Mouse (Mus musculus): Measurements from ENCODE around the gene Prkar1b. TPM values are rescaled to one million over a fixed set of nuclear protein-coding genes. Genes with fewer than 3 reads are reported as not detected.
A peak's percentile ranks its signal among the peaks of the same experiment; 100 is the strongest.

Prkar1b gene
- polyA plus RNA-seq, 1 experiment from 2014 or later, result 35.2 TPM

- Histone ChIP-seq H3K4me2 (no peak overlapping the region), H3K27me3 (no peaks in the 10 kb centered on the region), H3K4me1 (no peaks in the 10 kb centered on the region; the same call in 1 of the 2 replicates), H3K4me3 (replicated peaks) (no peak overlapping the region), H3K27ac (no peak overlapping the region), H3K9me3 (no peaks in the 10 kb centered on the region), H3K9ac (no peak overlapping the region), H3K36me3 (replicated peaks) (peaks cover 76% of the 10 kb centered on the region)
- no peak for ATAC-seq (ENCODE audit: low FRiP score)
- WGBS, result 92% methylated on average over 4 of the region's 4 CpGs
These were observed 22.1 kb upstream of the Prkar1b start for GRCm38 (mm10) chr5:139171929-139172328.

GRCm38 (mm10) chr5:139167548-139167947 is 17.7 kb upstream of the Prkar1b start:
- Histone ChIP-seq H3K9ac (no peak overlapping the region), H3K9me3 (no peaks in the 10 kb centered on the region), H3K4me2 (no peak overlapping the region), H3K36me3 (replicated peaks) (peaks cover 87% of the 10 kb centered on the region), H3K4me1 (no peaks in the 10 kb centered on the region), H3K27ac (no peak overlapping the region), H3K4me3 (replicated peaks) (no peak overlapping the region), H3K27me3 (no peaks in the 10 kb centered on the region)
- ATAC-seq (ENCODE audit: low FRiP score), result no peak
- WGBS, result 72% methylated on average over 1 of the region's 1 CpGs

- Histone ChIP-seq H3K4me3 (replicated peaks) (no peak overlapping the region), H3K36me3 (replicated peaks) (peaks cover 87% of the 10 kb centered on the region), H3K4me1 (no peaks in the 10 kb centered on the region), H3K4me2 (no peak overlapping the region), H3K9ac (no peak overlapping the region), H3K9me3 (no peaks in the 10 kb centered on the region), H3K27ac (no peak overlapping the region), H3K27me3 (no peaks in the 10 kb centered on the region)
- 89% methylated on average over 6 of the region's 6 CpGs for WGBS
- no peak for ATAC-seq (ENCODE audit: low FRiP score)
These were observed 17.1 kb upstream of the Prkar1b start for GRCm38 (mm10) chr5:139166781-139167361.

- WGBS, result 91% methylated on average over 10 of the region's 10 CpGs
These were observed 11.8 kb upstream of the Prkar1b start for GRCm38 (mm10) chr5:139161632-139162031.

GRCm38 (mm10) chr5:139160899-139161298 is 11.1 kb upstream of the Prkar1b start:
- Histone ChIP-seq H3K4me3 (replicated peaks) (no peak overlapping the region), H3K9me3 (no peaks in the 10 kb centered on the region), H3K4me1 (no peaks in the 10 kb centered on the region), H3K27me3 (no peaks in the 10 kb centered on the region), H3K27ac (no peak overlapping the region), H3K36me3 (replicated peaks) (peaks cover 66% of the 10 kb centered on the region), H3K9ac (no peak overlapping the region), H3K4me2 (no peak overlapping the region)
- no peak for ATAC-seq (ENCODE audit: low FRiP score)
- 89% methylated on average over 8 of the region's 8 CpGs for WGBS

More at GRCm38 (mm10) chr5:139161632-139162031, 11.8 kb upstream of the Prkar1b start:
- no peak overlapping the region for H3K4me2 ChIP-seq
- H3K9ac ChIP-seq, result no peak overlapping the region
- no peak for ATAC-seq (ENCODE audit: low FRiP score)
- no peaks in the 10 kb centered on the region for H3K27me3 ChIP-seq
- no peaks in the 10 kb centered on the region for H3K4me1 ChIP-seq
- no peak overlapping the region for H3K4me3 ChIP-seq (replicated peaks)
- no peaks in the 10 kb centered on the region for H3K9me3 ChIP-seq
- H3K36me3 ChIP-seq (replicated peaks), result peaks cover 66% of the 10 kb centered on the region
- H3K27ac ChIP-seq, result no peak overlapping the region

GRCm38 (mm10) chr5:139150603-139151031 is 816 bp upstream of the Prkar1b start:
- Histone ChIP-seq H3K4me3 (replicated peaks) (peak overlapping the region; percentile 100), H3K27me3 (no peaks in the 10 kb centered on the region), H3K27ac (peak overlapping the region; percentile 77), H3K9ac (peak overlapping the region; percentile 88), H3K36me3 (replicated peaks) (peaks cover 35% of the 10 kb centered on the region), H3K4me1 (peaks cover 17% of the 10 kb centered on the region), H3K9me3 (no peaks in the 10 kb centered on the region), H3K4me2 (peak overlapping the region; percentile 96)
- ATAC-seq (ENCODE audit: low FRiP score), result peak; percentile 5
- under 1% methylated on average over 45 of the region's 45 CpGs for WGBS

- Histone ChIP-seq H3K4me1 (peaks cover 17% of the 10 kb centered on the region), H3K36me3 (replicated peaks) (peaks cover 22% of the 10 kb centered on the region), H3K9ac (peak overlapping the region; percentile 44), H3K27ac (peak overlapping the region; percentile 77), H3K4me2 (peak overlapping the region; percentile 96), H3K27me3 (no peaks in the 10 kb centered on the region), H3K9me3 (no peaks in the 10 kb centered on the region), H3K4me3 (replicated peaks) (peak overlapping the region; percentile 100)
- WGBS, result 29% methylated on average over 11 of the region's 11 CpGs
- peak; percentile 74 for ATAC-seq (ENCODE audit: low FRiP score)
These were observed 662 bp downstream of the Prkar1b start for GRCm38 (mm10) chr5:139149006-139149672.

- H3K27me3 ChIP-seq, result no peaks in the 10 kb centered on the region
- H3K9me3 ChIP-seq, result no peaks in the 10 kb centered on the region
- no peak overlapping the region for H3K4me3 ChIP-seq (replicated peaks)
- 94% methylated on average over 14 of the region's 14 CpGs for WGBS
- H3K9ac ChIP-seq, result no peak overlapping the region
- H3K27ac ChIP-seq, result no peak overlapping the region
- peaks cover 17% of the 10 kb centered on the region for H3K4me1 ChIP-seq
- peaks cover 5% of the 10 kb centered on the region for H3K36me3 ChIP-seq (replicated peaks)
- no peak overlapping the region for H3K4me2 ChIP-seq
- ATAC-seq (ENCODE audit: low FRiP score), result no peak
These were observed 2.4 kb downstream of the Prkar1b start for GRCm38 (mm10) chr5:139147178-139148078.

GRCm38 (mm10) chr5:139146476-139147075 is 3.2 kb downstream of the Prkar1b start:
- Histone ChIP-seq H3K4me2 (no peak overlapping the region), H3K4me1 (peaks cover 15% of the 10 kb centered on the region), H3K27me3 (no peaks in the 10 kb centered on the region), H3K4me3 (replicated peaks) (no peak overlapping the region), H3K9ac (no peak overlapping the region), H3K36me3 (replicated peaks) (no peaks in the 10 kb centered on the region), H3K27ac (no peak overlapping the region), H3K9me3 (no peaks in the 10 kb centered on the region)
- 92% methylated on average over 11 of the region's 11 CpGs for WGBS
- ATAC-seq (ENCODE audit: low FRiP score), result no peak

GRCm38 (mm10) chr5:139145726-139146125 is 4.1 kb downstream of the Prkar1b start:
- no peak overlapping the region for H3K27ac ChIP-seq
- no peaks in the 10 kb centered on the region for H3K9me3 ChIP-seq
- H3K4me3 ChIP-seq (replicated peaks), result no peak overlapping the region
- WGBS, result 89% methylated on average over 4 of the region's 4 CpGs
- no peak overlapping the region for H3K4me2 ChIP-seq
- H3K36me3 ChIP-seq (replicated peaks), result no peaks in the 10 kb centered on the region
- H3K27me3 ChIP-seq, result no peaks in the 10 kb centered on the region
- peaks cover 7% of the 10 kb centered on the region for H3K4me1 ChIP-seq
- no peak overlapping the region for H3K9ac ChIP-seq
- ATAC-seq (ENCODE audit: low FRiP score), result no peak

GRCm38 (mm10) chr5:139143890-139144289 is 5.9 kb downstream of the Prkar1b start:
- Histone ChIP-seq H3K4me2 (no peak overlapping the region), H3K27me3 (no peaks in the 10 kb centered on the region), H3K9ac (no peak overlapping the region), H3K4me3 (replicated peaks) (no peak overlapping the region), H3K4me1 (peaks cover under 1% of the 10 kb centered on the region), H3K9me3 (no peaks in the 10 kb centered on the region), H3K27ac (no peak overlapping the region), H3K36me3 (replicated peaks) (no peaks in the 10 kb centered on the region)
- ATAC-seq (ENCODE audit: low FRiP score), result no peak
- 78% methylated on average over 3 of the region's 3 CpGs for WGBS

GRCm38 (mm10) chr5:139141326-139141725 is 8.5 kb downstream of the Prkar1b start:
- H3K27ac ChIP-seq, result no peak overlapping the region
- H3K9ac ChIP-seq, result no peak overlapping the region
- H3K9me3 ChIP-seq, result no peaks in the 10 kb centered on the region
- WGBS, result 71% methylated on average over 5 of the region's 5 CpGs
- no peaks in the 10 kb centered on the region; the same call in 1 of the 2 replicates for H3K4me1 ChIP-seq
- H3K4me3 ChIP-seq (replicated peaks), result no peak overlapping the region
- H3K27me3 ChIP-seq, result no peaks in the 10 kb centered on the region
- no peak overlapping the region for H3K4me2 ChIP-seq
- ATAC-seq (ENCODE audit: low FRiP score), result no peak
- H3K36me3 ChIP-seq (replicated peaks), result no peaks in the 10 kb centered on the region
